Mouse (Mus musculus) kidney, adult 8-10 months (tissue): Measurements from ENCODE around the gene Hoxa2.

Experiments used
- DNase-seq, 2 experiments: peaks; one replicate each; pipeline ENCODE4 v3.0.0; 2022

The Hoxa2 gene

DNA sequence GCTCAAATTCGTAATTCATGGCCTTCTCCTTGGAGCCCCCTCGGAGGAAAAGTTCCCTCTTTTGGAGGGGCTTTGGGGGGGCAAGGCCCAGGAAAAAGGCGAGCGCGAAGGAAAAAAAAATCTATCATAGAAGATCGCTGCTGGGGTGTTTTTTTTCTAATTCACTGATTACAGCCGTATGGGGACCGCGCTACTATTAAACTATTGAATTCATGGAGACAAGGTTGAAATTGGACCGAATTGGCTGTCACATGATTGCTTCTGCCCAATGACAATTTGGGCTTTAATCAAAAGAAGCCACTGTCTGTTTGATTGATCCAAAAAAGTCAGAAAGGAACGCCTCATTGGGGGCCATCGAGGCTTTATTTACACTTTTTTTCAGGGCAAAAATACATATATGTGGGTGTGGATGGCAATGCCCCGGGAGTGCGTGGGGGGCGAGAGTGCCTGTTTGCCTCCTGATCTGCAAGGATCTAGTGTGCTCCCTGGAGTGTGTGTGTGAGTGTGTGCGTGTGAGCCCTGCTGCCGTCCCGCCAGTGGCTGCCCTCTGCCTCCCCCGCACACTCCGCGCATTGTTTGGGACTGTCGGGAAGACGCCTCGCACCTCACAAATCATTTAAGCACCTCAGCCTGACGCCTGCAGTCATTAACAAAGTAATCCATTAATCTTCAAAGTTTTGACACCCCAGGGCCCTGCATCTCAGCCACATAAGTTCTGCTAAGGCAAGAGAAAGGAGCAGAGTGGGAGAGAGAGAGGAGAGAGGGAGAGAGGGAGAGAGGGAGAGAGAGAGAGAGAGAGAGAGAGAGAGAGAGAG is at the start of gene Hoxa2:
TSS of gene Hoxa2 (minus strand) at position 206 of the 815 bp plus-strand sequence.
- DNase-seq = no peak

DNA sequence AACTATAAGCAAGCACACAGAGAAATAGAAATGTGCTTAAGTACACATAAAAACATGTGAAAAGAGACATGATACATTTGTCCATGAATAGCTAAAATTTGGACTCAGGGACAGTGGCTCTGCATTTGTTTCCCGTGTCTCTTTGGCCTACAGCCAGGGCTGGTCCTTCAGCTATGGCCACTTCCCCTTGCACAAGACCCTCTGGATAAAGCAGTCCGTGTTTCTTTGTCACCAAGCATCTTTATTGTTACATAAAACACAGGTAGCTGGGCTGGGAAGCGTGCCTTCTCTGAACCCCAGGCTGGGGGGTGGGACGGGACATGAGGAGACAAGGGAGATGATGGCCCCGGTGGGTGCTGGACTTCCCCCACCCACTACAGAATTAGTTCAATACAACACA is 49.6 kb upstream of the Hoxa2 start:
- DNase-seq = peak; percentile 15 to 37

DNA sequence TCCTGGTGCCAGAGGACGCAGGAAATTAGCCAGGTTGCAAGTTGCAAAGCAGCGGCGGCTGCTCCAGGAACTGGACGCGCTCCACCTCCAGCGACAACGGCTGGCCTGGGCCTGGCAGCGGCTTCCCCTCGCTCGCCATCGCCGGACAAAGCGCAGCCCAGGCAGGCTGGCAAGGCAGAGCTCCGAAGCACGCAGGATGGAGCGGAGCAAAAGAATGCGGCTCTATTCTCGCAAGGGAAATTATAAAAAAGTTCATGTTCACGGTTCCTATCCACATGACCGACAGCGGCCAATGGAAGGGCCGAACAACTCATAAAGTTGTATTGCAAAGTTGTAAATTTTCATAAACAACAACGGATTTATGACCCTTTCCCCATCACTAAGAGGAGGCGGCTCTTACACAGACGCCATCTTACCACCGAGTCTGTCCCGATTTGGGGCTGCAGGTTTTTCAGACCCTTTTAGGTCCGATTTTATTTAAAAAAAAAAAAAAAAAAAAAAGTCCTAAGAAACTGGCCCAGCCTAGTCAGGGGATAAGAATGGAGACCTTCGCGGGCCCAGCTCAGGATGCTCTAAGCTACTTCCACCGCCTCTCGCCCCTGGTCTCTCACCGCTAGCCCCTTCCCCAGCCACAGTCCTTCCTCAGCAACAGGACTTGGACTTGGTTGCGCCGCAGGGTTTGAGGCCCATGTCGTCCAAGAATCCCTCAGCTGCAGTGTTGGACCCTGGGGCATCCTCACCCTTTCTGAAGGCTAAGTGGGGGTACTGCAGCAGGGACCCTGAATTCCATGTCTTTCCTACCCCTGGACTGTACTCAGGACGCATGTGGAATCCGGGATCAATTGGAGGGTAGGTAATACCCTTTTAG is 48.7 kb upstream of the Hoxa2 start, which contains the start of the genes Hoxa3 and Gm28308:
TSS of gene Hoxa3 (minus strand) at position 218 of the 868 bp plus-strand sequence.
TSS of gene Gm28308 (minus strand) at position 221 of the 868 bp plus-strand sequence.
- peak; percentile 87 to 88 for DNase-seq

DNA sequence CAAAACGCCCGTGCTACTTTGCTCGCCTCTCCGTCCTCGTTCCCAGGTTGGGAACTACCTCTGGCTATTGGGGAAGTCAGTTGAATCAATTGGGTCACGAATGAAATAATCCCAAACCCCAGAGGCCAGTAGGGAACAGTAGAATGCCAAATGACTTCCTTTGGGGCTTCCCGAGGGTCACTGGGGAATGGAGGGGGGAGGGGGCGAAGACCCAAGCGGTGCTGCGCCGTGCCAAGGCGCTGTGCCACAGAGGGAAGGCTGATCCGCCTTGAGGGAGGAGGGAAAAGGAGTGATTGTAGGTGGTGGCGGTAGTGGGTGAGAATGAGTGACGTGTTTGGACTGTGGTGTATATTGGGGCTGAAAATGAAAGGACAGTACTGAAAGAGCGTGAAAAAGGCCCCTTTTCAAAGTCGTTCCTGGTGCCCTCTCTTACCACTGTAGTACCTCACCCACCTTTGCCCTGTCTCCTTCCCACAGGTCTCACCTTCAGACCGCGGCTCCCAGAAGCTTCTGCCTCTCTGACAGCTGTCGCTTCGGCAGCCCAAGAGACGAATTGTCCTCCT is 48.0 kb upstream of the Hoxa2 start:
- DNase-seq = peak; percentile 72 to 78

DNA sequence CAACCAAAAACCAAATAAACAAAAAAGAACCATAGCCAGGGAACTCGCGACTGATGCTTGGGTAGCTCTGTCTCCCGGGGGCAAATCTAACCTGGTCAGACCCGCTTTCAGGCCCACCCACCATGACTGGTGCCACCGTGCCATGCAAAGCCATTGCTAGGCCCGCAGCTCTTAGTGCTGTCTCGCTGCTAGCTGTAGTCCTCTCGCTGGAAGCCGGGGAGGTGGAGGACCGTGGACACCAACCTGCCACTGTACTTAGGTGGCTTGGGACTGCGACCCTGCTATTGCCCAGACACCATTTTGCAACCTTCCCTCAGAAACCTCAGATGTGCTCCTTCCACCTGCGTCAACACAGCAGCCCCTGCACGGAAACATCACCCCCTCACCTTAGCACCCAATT is 47.3 kb upstream of the Hoxa2 start:
- DNase-seq = peak; percentile 31 to 41

DNA sequence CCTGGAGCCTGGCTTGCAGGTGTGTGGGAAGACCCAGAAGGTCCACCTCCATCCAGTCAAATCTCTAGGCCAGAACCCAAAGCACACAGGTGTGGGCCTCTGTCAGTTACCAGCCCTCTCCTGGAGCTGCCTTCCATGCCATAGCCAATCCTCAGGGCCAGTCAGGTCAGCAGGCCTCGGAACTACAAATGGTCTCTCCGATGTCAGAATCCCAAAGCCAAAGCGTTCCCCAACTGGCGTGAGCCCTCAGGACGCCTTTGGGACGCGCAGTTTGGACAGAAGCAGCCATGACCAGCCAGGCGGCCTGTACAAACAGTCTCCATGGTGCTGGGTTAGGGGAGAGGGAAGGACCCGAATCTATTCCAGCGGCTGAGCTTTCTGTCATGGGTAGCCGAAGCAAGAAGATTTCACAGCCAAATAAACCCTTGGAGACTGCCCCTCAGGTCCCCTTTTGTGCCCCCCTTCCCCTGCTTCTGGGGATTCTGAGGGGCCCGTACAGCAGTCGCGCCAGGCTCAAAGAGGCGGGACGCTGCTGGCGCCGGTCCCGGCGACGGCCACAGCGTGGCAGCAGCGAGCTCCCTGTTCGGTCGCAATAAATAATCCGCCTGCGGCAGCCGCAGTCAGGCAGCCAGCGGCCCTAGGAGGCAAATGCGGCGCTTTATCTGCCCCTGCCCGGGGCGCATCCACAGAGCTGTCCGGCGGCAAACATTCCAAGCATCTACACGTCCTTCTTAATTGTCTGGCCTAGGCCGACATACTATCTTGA is 46.7 kb upstream of the Hoxa2 start:
- peak; percentile 82 to 87 for DNase-seq

DNA sequence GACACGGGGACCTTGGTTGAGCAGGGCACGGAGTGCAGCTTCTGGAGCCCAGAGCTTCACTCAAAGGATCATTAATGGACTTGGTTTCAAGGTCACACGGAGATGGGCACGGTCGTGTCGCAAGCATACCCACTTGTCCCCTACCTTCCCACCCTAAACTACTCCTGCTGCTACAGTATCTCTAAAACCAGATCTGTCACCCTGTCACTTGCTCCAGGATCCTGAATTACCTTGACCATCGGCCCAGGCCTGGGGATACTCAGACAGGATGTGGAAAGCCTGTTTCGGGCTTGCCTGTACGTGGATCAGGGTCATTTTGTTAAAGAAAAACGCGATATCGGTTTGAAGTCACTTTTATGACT is 45.0 kb upstream of the Hoxa2 start:
- DNase-seq = no peak

DNA sequence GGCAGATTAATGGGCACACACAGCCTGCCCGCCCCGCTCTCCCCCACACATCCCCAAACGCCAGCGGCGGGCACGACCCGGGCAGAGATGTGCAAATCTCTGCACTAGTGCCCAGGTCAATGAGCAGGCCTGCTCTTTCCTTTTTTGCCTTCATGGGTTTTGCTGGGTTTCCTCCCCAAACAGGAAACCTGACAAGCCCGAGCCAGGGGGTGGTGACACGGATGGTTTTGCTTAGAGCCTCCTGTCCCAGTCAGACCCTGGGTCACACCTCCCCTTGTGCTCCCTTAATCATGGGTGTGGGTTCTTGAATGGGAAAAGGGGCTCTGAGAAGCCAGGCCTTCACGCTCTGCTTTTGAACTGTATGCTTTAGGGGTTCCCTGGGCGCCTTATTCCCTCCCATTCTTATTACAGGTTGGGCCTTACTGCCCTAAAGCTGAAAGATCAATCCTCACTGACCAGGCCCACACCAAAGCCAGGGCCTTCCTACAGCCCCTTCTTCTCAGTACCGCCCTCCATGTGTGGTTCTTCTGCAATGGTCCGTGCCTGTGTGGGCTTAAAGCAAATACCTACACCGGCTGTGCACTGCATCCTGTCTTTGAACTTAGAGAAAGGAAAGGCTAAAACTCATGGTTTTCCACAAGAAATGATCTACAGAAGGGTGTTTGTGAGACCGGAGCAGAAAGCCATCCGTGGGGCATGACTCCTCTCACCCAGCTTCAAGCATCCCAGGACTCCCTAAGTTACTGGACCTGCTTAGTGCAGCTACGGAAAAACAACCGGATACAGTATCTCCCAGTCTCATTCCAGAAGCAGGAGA is 44.4 kb upstream of the Hoxa2 start:
- DNase-seq = peak in 1 of 2 experiments; percentile 22

DNA sequence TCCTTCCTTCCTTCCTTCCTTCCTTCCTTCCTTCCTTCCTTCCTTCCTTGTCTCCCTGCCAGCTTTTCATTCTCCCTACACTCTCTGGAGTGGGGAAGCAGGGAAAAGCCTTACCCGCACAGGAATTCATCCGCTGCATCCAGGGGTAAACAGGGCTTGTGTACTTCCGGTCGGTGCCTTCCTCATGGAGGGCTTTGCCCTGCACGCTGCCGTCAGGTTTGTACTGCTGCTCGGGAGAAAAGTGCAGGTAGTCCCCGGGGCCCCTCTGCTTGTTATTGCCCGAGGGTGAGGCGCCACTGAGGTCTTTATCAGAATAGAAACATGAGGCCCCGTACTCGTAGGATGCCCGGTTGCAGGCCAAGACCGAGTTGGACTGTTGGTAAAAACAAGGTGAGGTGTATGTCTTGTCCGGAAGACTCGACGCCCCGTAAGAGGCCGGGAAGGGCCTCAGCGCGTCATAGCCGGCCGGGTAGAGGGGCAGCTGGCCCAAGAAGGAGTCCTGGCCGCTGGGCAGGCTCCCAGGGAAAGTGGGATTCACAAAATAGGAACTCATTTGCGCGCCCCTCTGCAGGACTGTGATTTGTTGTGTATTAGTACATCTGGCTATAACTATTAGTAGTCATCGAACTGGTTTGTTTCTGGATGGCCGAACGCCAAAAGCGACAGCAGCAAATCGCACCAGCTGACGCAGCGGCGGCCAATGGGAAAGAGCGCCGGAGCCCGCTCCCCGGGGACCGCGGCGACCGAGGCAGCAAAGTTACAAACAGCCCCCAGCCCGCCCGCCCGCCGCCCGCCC is 43.6 kb upstream of the Hoxa2 start, which contains the start of gene Hoxa6:
TSS of gene Hoxa6 (minus strand) at position 651 of the 796 bp plus-strand sequence.
- peak; percentile 65 to 69 for DNase-seq

DNA sequence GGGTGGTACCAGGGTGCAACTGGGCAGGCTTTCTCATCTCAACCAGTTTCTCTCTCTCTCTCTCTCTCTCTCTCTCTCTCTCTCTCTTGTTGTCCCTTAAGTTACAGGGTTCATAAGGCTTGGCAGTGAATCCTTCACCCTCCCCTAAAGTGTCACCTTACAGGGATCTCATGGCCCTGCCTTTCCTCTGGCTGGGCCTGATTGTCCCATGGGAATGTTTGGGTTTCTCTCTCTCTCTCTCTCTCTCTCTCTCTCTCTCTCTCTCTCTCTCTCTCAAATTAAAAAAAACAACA is 43.0 kb upstream of the Hoxa2 start:
- DNase-seq = no peak

DNA sequence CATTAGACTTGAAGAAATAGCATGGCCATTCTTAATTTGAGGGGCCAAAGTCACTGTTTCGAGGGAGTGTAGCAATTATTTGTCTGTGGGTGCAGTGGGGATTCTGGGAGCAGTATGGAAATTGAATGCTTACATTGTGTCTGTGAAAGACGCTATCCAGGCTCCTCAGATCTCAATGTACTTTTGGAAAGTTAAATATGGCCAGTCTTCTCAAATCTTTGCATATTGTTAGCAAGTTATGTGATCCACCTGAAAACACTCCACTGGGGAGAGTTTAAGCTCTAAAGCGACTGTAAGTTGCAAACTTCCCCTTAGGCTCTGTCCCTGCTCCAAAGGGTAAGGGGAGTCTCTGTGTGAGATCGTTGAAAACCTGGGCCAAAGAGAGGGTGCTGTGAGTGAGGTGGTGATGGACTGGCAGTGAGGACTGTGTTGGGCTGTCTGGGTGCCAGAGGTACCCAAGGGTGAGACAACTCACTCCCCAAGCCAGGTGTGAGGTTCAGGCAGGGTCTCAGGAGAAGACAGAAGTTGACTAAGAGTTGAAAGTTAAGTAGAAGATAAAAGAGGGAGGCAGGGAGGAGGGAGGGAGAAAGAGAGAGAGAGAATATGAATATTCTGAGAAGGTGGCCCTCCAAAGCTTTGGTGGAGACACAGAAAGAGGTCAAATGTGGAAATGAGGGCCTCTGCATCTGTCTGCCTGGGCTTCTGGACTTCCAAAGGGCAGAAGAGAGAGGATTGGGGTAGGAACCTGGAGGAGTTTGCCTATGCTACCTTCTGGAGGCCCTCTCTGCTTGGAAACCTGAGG is 42.5 kb upstream of the Hoxa2 start:
- no peak for DNase-seq

DNA sequence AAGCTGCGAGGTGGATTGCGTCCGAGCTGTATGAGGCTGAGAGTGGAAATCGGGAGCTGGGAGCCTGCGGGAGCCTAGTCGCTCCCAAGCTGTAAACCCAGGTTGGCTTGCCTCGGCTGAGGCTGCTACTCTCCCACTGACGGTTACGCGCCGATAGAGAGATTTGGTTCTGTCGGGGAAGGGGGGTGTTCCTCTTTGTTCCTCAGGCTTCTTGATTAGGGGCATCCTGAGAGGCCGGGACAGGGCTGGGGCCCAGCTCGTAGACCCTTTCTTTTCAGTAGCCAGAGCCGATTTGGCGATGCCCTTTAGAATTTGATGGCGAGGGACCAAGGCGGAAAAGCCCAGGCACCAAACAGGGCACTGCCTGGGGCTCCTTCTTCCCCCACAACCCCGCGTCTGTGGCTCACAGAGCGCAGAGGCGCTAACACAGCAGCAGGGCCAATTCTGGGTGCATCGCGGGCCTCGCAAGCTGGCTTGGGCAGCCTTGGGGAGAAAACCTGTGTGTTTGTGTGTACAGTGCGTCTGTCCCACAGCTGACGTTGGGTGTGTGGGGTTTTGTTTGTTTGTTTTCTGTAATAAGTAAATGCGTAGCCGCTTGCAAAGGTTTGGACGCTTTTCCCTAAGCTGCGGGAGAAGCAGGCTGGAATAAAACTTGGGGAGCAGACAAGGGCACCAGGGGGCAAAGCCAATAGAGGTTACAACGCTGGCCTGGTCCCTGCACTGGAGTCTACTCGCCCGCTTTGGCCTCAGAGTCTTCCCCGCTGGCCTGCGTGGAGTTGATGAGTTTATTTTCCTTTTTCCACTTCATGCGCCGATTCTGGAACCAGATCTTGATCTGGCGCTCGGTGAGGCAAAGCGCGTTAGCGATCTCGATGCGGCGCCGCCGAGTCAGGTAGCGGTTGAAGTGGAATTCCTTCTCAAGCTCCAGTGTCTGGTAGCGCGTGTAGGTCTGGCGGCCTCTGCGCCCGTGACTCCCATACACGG is 41.3 kb upstream of the Hoxa2 start:
- DNase-seq = peak in 1 of 2 experiments; percentile 4

DNA sequence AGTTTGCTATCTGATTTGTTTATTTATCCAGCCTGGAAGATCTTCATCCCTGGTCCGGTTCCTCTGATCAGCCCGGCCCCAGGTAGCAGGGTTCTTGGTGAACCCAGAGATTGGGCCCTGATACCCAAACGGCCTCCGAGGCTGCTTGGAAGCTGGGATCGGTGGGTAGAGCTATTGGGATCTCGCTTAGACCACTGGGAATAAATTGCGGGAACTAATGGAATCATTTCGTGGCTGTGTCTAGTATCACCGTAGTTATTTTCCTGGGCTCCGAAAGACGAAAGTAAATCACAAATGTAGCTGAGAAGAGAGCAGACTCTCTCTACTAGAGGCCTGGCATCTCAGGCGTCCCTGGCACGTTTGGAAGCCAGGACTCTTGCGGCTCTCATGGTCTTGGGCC is 40.6 kb upstream of the Hoxa2 start:
- DNase-seq = no peak

DNA sequence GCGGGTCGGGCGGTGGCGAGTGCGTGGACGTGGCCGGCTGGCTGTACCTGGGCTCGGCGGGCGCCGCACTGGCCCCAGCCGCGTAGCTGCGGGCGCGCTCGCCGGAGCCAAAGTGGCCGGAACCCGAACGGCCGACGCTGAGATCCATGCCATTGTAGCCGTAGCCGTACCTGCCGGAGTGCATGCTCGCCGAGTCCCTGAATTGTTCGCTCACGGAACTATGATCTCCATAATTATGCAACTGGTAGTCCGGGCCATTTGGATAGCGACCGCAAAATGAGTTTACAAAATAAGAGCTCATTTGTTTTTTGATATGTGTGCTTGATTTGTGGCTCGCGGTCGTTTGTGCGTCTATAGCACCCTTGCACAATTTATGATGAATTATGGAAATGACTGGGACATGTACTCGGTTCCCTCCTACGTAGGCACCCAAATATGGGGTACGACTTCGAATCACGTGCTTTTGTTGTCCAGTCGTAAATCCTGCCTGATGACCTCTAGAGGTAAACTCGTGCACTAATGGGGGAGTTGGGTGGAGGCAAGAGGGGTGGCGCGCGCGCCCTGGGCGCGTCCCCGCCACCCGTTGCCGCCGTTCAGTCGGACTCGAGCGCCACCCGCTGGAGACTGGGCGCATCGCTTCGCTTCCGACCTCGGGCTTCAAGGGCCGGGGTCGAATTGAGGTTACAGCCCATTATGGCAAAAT is 39.6 kb upstream of the Hoxa2 start, which contains the start of gene Hoxa5:
TSS of gene Hoxa5 (minus strand) at position 538 of the 703 bp plus-strand sequence.
- peak; percentile 91 to 93 for DNase-seq

DNA sequence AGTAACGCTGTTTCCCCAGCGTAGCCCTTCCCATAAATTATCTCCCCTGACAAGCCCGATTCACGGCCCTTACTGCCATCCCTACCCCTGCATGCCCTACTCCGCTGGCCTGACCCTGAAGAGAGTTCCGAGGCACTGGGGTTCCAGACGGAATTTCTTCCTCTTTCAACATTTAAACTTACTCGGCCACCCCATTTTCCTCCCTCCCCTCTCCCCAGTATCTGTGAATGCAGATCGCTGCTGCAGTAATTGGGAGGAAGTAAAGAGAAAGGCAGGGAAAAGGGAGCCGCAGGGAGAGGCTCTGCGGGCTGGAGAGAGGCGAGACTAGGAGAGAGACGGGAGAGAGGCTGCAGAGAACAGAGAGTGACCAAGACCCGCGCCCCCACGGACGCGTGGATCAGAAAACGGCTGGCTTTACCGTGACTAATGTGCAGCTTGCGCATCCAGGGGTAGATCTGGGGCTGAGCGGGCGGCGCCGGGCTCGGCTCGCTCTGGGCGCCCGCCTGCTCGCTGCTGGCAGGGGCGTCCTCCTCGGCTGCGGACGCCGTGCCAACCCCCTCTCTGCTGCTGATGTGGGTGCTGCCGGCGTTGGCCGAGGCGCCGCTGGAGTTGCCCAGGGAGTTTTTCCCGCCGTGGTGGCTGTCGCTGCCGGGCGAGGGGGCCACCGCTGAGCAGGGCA is 38.9 kb upstream of the Hoxa2 start:
- DNase-seq = peak in 1 of 2 experiments; percentile 38

DNA sequence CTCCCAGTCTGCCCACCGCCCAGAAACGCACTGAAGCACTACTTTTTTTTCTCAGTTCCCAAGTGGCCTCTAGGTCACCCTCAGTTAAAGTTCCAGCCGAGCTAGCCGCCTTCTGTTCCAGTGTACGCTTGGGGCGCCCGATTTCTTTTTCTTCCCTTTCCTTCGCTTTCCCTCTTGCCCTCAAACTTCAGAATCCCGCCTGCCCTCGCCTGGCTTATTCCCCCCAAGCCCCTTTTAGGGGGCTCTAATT is 38.4 kb upstream of the Hoxa2 start:
- DNase-seq = peak; percentile 45 to 48

DNA sequence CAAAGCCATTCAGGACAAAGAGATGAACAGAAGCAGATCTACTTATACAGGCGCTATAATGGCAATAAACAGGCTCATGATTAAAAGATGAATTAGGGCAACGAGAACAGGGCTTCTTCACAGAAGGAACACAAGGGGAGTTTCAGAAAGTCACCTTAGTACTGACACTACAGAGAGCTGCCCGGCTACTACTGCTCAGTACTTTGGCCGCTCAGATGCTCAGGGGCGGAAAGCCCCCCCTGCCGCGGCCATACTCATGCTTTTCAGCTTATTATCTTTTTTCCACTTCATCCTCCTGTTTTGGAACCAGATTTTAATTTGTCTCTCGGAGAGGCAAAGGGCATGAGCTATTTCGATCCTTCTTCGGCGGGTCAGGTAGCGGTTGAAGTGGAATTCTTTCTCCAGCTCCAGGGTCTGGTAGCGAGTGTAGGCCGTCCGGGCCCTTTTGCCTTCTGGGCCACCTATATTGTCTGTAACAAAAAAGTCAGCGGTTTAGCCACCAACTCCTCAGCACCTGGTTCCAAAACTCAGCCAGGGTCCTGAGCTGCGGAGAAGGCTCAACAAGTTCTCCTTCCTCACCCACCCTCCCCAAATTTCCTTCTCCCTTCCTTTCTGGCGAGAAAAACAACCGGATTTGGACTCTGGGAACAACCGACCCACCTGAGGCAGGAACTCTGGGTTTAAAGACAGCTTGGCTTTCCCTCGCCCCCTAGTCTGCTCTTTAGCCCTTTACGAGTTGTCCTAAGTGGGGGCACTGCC is 37.9 kb upstream of the Hoxa2 start:
- no peak for DNase-seq
